Mouse (Mus musculus) embryonic facial prominence, embryonic 15.5 days (tissue): ENCODE data around the gene Arhgap15. TPM values are rescaled to one million over a fixed set of nuclear protein-coding genes. Genes with fewer than 3 reads are reported as not detected.
"Not testable (repeated sequence)": the region's sequence is repeated elsewhere in the genome, so short reads cannot be mapped to it uniquely, and the experiment has no call there.

ENCODE experiments used
- ATAC-seq: fragments of 200-750 bp; cut with Nextera tagmentation; 2 replicates; pipeline ENCODE4 v1.8.0; 2017; ENCODE audit warnings: low read depth, moderate TSS enrichment; ENCODE audit not compliant: insufficient number of reproducible peaks, low FRiP score, low TSS enrichment
- H3K27ac ChIP-seq: fragments of 300-500 bp; sonication (generic); replicated peaks from 2 replicates; pipeline ENCODE4 v1.5.1; 2015; ENCODE audit warnings: mild to moderate bottlenecking, inconsistent platforms
- H3K27me3 ChIP-seq: fragments of 300-500 bp; sonication (generic); 2 replicates; pipeline ENCODE4 v1.6.1; 2015; ENCODE audit warnings: inconsistent platforms
- H3K36me3 ChIP-seq: fragments of 300-500 bp; sonication (generic); 2 replicates; pipeline ENCODE4 v1.6.1; 2015; ENCODE audit warnings: mild to moderate bottlenecking, inconsistent platforms
- H3K4me1 ChIP-seq: fragments of 300-500 bp; sonication (generic); 2 replicates; pipeline ENCODE4 v1.6.1; 2015; ENCODE audit warnings: inconsistent platforms
- H3K4me2 ChIP-seq: fragments of 300-500 bp; sonication (generic); replicated peaks from 2 replicates; pipeline ENCODE4 v1.6.1; 2015; ENCODE audit warnings: mild to moderate bottlenecking, inconsistent platforms
- H3K4me3 ChIP-seq: fragments of 300-500 bp; sonication (generic); replicated peaks from 2 replicates; pipeline ENCODE4 v1.5.1; 2015; ENCODE audit warnings: mild to moderate bottlenecking, inconsistent platforms
- H3K9ac ChIP-seq: fragments of 300-500 bp; sonication (generic); 2 replicates; pipeline ENCODE4 v1.6.1; 2015; ENCODE audit warnings: inconsistent platforms
- H3K9me3 ChIP-seq: fragments of 300-500 bp; sonication (generic); replicated peaks from 2 replicates; pipeline ENCODE4 v1.6.1; 2016; ENCODE audit warnings: inconsistent platforms
- WGBS: fragments of 180-500 bp; shearing (Covaris S2); methylation state at CpG from one replicate; pipeline ENCODE4 v1.1.7; 2015; 5-methylcytosine and 5-hydroxymethylcytosine counted together
- polyA plus RNA-seq: library from polyadenylated mRNA; unstranded; fragments of >200 nt; fragmentation: Nextera tagmentation; extraction: Ambion mirVana; gene quantifications from 2 replicates; pipeline ENCODE4 v1.2.1, GENCODE M21; 2015

Gene Arhgap15
- 2.2 and 2.6 TPM in 2 replicates for polyA plus RNA-seq

- WGBS = 67% methylated on average over 5 of the region's 5 CpGs
- H3K27ac ChIP-seq = no peak within 1 kb of the TSS
- H3K4me3 ChIP-seq = no peak within 1 kb of the TSS
- no peaks in the 10 kb centered on the region for H3K27me3 ChIP-seq
- H3K36me3 ChIP-seq = no peaks in the 10 kb centered on the region
- ATAC-seq = no peak
- no peak within 1 kb of the TSS for H3K9ac ChIP-seq
- no peak within 1 kb of the TSS for H3K4me2 ChIP-seq
- no peaks in the 10 kb centered on the region for H3K4me1 ChIP-seq
- no peaks in the 10 kb centered on the region for H3K9me3 ChIP-seq
Measured at GRCm38 (mm10) chr2:43748287-43748983, at the start of gene Arhgap15. Arhgap15 (plus strand) TSS chr2:43748824.

- H3K4me1 ChIP-seq = no peaks in the 10 kb centered on the region
- WGBS = 75% methylated on average over 2 of the region's 2 CpGs
- H3K4me3 ChIP-seq = no peak overlapping the region
- H3K4me2 ChIP-seq = no peak overlapping the region
- ATAC-seq = no peak
- no peak overlapping the region for H3K27ac ChIP-seq
- no peak overlapping the region for H3K9ac ChIP-seq
- no peaks in the 10 kb centered on the region for H3K9me3 ChIP-seq
- H3K27me3 ChIP-seq = no peaks in the 10 kb centered on the region
- H3K36me3 ChIP-seq = no peaks in the 10 kb centered on the region
Measured at GRCm38 (mm10) chr2:43712611-43713138, 35.9 kb upstream of the Arhgap15 start.

- Histone ChIP-seq H3K4me1 (0 out of 2 replicates have a peak, but pooled peaks cover 6% of the 10 kb centered on the region), H3K4me3 (peak overlapping the region; percentile 10), H3K27ac (no peak overlapping the region), H3K36me3 (no peaks in the 10 kb centered on the region), H3K4me2 (peak overlapping the region; percentile 30), H3K9me3 (no peaks in the 10 kb centered on the region), H3K9ac (no peak overlapping the region), H3K27me3 (no peaks in the 10 kb centered on the region)
- 14% methylated on average over 14 of the region's 14 CpGs for WGBS
- ATAC-seq = peak; percentile 80
Measured at GRCm38 (mm10) chr2:43722446-43723103, 26.0 kb upstream of the Arhgap15 start.

GRCm38 (mm10) chr2:43723104-43723541 lies 25.5 kb upstream of the Arhgap15 start:
- Histone ChIP-seq H3K27me3 (no peaks in the 10 kb centered on the region), H3K4me1 (0 out of 2 replicates have a peak, but pooled peaks cover 6% of the 10 kb centered on the region), H3K4me3 (peak overlapping the region; percentile 10), H3K4me2 (peak overlapping the region; percentile 30), H3K9ac (no peak overlapping the region), H3K9me3 (no peaks in the 10 kb centered on the region), H3K36me3 (no peaks in the 10 kb centered on the region), H3K27ac (no peak overlapping the region)
- no peak for ATAC-seq
- 59% methylated on average over 7 of the region's 7 CpGs for WGBS

- WGBS = 44% methylated on average over 5 of the region's 5 CpGs
- Histone ChIP-seq H3K4me1 (0 out of 2 replicates have a peak, but pooled peaks cover 6% of the 10 kb centered on the region), H3K9me3 (no peaks in the 10 kb centered on the region), H3K27ac (0 out of 2 replicates have a peak overlapping the region, but pooled peaks have one; percentile 17), H3K36me3 (no peaks in the 10 kb centered on the region), H3K4me2 (no peak overlapping the region), H3K9ac (no peak overlapping the region), H3K27me3 (no peaks in the 10 kb centered on the region), H3K4me3 (no peak overlapping the region)
- no peak for ATAC-seq
Measured at GRCm38 (mm10) chr2:43727181-43727580, 21.4 kb upstream of the Arhgap15 start.

- H3K27ac ChIP-seq = 0 out of 2 replicates have a peak overlapping the region, but pooled peaks have one; percentile 17
- no peak overlapping the region for H3K4me2 ChIP-seq
- no peak overlapping the region for H3K4me3 ChIP-seq
- WGBS = 73% methylated on average over 8 of the region's 8 CpGs
- H3K9ac ChIP-seq = no peak overlapping the region
- 0 out of 2 replicates have a peak, but pooled peaks cover 6% of the 10 kb centered on the region for H3K4me1 ChIP-seq
- no peaks in the 10 kb centered on the region for H3K27me3 ChIP-seq
- no peaks in the 10 kb centered on the region for H3K9me3 ChIP-seq
- H3K36me3 ChIP-seq = no peaks in the 10 kb centered on the region
- ATAC-seq = no peak
Measured at GRCm38 (mm10) chr2:43727693-43728092, 20.9 kb upstream of the Arhgap15 start.

GRCm38 (mm10) chr2:43728831-43729230 lies 19.8 kb upstream of the Arhgap15 start:
- no peak for ATAC-seq
- no peak overlapping the region for H3K27ac ChIP-seq
- H3K27me3 ChIP-seq = no peaks in the 10 kb centered on the region
- H3K9me3 ChIP-seq = no peaks in the 10 kb centered on the region
- 0 out of 2 replicates have a peak, but pooled peaks cover 2% of the 10 kb centered on the region for H3K4me1 ChIP-seq
- H3K4me2 ChIP-seq = no peak overlapping the region
- no peaks in the 10 kb centered on the region for H3K36me3 ChIP-seq
- 85% methylated on average over 3 of the region's 3 CpGs for WGBS
- no peak overlapping the region for H3K9ac ChIP-seq
- H3K4me3 ChIP-seq = no peak overlapping the region

GRCm38 (mm10) chr2:43732396-43732795 lies 16.2 kb upstream of the Arhgap15 start:
- no peak overlapping the region for H3K27ac ChIP-seq
- no peak for ATAC-seq
- H3K9ac ChIP-seq = no peak overlapping the region
- WGBS = 37% methylated on average over 3 of the region's 3 CpGs
- no peaks in the 10 kb centered on the region for H3K9me3 ChIP-seq
- no peaks in the 10 kb centered on the region for H3K36me3 ChIP-seq
- no peaks in the 10 kb centered on the region for H3K4me1 ChIP-seq
- H3K4me3 ChIP-seq = no peak overlapping the region
- H3K27me3 ChIP-seq = no peaks in the 10 kb centered on the region
- no peak overlapping the region for H3K4me2 ChIP-seq

- not testable (repeated sequence) for H3K4me2 ChIP-seq, H3K36me3 ChIP-seq, ATAC-seq, H3K4me3 ChIP-seq, H3K27me3 ChIP-seq, H3K9ac ChIP-seq, H3K4me1 ChIP-seq, H3K27ac ChIP-seq, H3K9me3 ChIP-seq
- 84% methylated on average over 4 of the region's 4 CpGs for WGBS
Measured at GRCm38 (mm10) chr2:43735071-43735470, 13.6 kb upstream of the Arhgap15 start.

GRCm38 (mm10) chr2:43737546-43737945 lies 11.1 kb upstream of the Arhgap15 start:
- ATAC-seq = no peak
- no peak overlapping the region for H3K4me3 ChIP-seq
- H3K9ac ChIP-seq = no peak overlapping the region
- no peaks in the 10 kb centered on the region for H3K36me3 ChIP-seq
- no peaks in the 10 kb centered on the region for H3K9me3 ChIP-seq
- no peak overlapping the region for H3K4me2 ChIP-seq
- H3K4me1 ChIP-seq = no peaks in the 10 kb centered on the region
- H3K27me3 ChIP-seq = no peaks in the 10 kb centered on the region
- no peak overlapping the region for H3K27ac ChIP-seq
- 79% methylated on average over 7 of the region's 7 CpGs for WGBS

GRCm38 (mm10) chr2:43738562-43739112 lies 10.0 kb upstream of the Arhgap15 start:
- Histone ChIP-seq H3K36me3 (no peaks in the 10 kb centered on the region), H3K9me3 (no peaks in the 10 kb centered on the region), H3K27me3 (no peaks in the 10 kb centered on the region), H3K9ac (no peak overlapping the region), H3K4me3 (no peak overlapping the region), H3K27ac (no peak overlapping the region), H3K4me1 (no peaks in the 10 kb centered on the region), H3K4me2 (no peak overlapping the region)
- no peak for ATAC-seq
- 74% methylated on average over 10 of the region's 10 CpGs for WGBS
